Mouse (Mus musculus) embryonic facial prominence, embryonic 15.5 days (tissue): ENCODE results near the gene Cyp1a2. TPM values are rescaled to one million over a fixed set of nuclear protein-coding genes. Genes with fewer than 3 reads are reported as not detected.
A peak's percentile ranks its signal among the peaks of the same experiment; 100 is the strongest.

Experiments used
- ATAC-seq: fragments of 200-750 bp; cut with Nextera tagmentation; 2 replicates; pipeline ENCODE4 v1.8.0; 2017; ENCODE audit warnings: low read depth, moderate TSS enrichment; ENCODE audit not compliant: insufficient number of reproducible peaks, low FRiP score, low TSS enrichment
- H3K27ac ChIP-seq: fragments of 300-500 bp; sonication (generic); replicated peaks from 2 replicates; pipeline ENCODE4 v1.5.1; 2015; ENCODE audit warnings: mild to moderate bottlenecking, inconsistent platforms
- H3K27me3 ChIP-seq: fragments of 300-500 bp; sonication (generic); 2 replicates; pipeline ENCODE4 v1.6.1; 2015; ENCODE audit warnings: inconsistent platforms
- H3K36me3 ChIP-seq: fragments of 300-500 bp; sonication (generic); 2 replicates; pipeline ENCODE4 v1.6.1; 2015; ENCODE audit warnings: mild to moderate bottlenecking, inconsistent platforms
- H3K4me1 ChIP-seq: fragments of 300-500 bp; sonication (generic); 2 replicates; pipeline ENCODE4 v1.6.1; 2015; ENCODE audit warnings: inconsistent platforms
- H3K4me2 ChIP-seq: fragments of 300-500 bp; sonication (generic); replicated peaks from 2 replicates; pipeline ENCODE4 v1.6.1; 2015; ENCODE audit warnings: mild to moderate bottlenecking, inconsistent platforms
- H3K4me3 ChIP-seq: fragments of 300-500 bp; sonication (generic); replicated peaks from 2 replicates; pipeline ENCODE4 v1.5.1; 2015; ENCODE audit warnings: mild to moderate bottlenecking, inconsistent platforms
- H3K9ac ChIP-seq: fragments of 300-500 bp; sonication (generic); 2 replicates; pipeline ENCODE4 v1.6.1; 2015; ENCODE audit warnings: inconsistent platforms
- H3K9me3 ChIP-seq: fragments of 300-500 bp; sonication (generic); replicated peaks from 2 replicates; pipeline ENCODE4 v1.6.1; 2016; ENCODE audit warnings: inconsistent platforms
- WGBS: fragments of 180-500 bp; shearing (Covaris S2); methylation state at CpG from one replicate; pipeline ENCODE4 v1.1.7; 2015; 5-methylcytosine and 5-hydroxymethylcytosine counted together
- polyA plus RNA-seq: library from polyadenylated mRNA; unstranded; fragments of >200 nt; fragmentation: Nextera tagmentation; extraction: Ambion mirVana; gene quantifications from 2 replicates; pipeline ENCODE4 v1.2.1, GENCODE M21; 2015

Cyp1a2 gene
- polyA plus RNA-seq, 1 experiment from 2014 or later = not detected

DNA sequence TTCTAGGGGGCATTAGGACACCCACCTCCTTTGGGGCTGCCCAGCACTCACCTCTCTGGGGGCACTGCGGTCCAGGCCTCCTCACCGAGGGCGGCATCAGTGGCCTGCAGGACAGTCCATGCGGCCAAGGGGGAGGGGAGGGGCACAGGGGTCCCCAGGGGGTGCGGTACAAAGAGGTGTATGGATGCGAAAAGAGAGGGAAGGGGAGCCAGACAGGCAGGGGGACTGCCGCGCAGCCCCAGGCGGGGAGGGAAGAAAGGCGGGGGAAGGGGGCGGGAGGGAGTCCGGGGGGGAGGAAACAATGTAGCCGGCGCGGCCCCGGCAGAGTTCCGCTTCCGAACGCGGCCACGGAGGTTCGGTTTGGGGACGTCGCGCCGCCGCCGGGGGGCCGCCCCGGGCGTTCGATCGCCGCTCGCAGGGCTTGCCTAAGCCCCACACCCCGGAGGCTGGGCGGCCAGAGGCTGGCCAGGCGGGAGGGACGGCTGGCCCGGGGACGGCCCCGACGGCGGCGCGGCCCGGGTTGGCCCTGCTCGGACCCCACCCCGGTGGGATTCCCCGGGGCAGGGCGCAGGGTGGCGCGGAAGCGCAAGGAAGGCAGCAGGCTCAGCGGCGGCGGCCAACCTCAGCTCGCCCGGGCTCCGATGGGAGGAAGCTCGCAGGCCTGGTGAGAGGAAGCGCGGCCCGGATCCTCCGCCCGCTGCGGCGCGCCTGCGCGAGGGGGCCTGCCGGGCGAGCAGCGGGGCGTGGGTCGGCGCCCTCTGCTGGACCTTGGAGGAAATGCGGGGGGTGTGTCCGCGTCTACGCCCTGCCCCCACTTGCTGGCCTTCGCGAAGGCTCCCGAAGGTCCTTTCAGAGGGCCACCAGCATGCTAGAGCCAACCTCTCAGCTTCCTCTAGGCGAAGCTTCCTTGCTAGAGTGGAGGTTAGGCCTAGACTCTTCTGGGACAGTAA, 38.3 kb downstream of the Cyp1a2 start:
- ATAC-seq = peak; percentile 87
- Histone ChIP-seq H3K4me3 (peak overlapping the region; percentile 89), H3K36me3 (0 out of 2 replicates have a peak, but pooled peaks cover 5% of the 10 kb centered on the region), H3K4me2 (peak overlapping the region; percentile 64), H3K4me1 (peaks cover 52% of the 10 kb centered on the region), H3K27ac (peak overlapping the region; percentile 94), H3K27me3 (no peaks in the 10 kb centered on the region), H3K9ac (peak overlapping the region; percentile 100), H3K9me3 (no peaks in the 10 kb centered on the region)
- under 1% methylated on average over 81 of the region's 85 CpGs for WGBS

DNA sequence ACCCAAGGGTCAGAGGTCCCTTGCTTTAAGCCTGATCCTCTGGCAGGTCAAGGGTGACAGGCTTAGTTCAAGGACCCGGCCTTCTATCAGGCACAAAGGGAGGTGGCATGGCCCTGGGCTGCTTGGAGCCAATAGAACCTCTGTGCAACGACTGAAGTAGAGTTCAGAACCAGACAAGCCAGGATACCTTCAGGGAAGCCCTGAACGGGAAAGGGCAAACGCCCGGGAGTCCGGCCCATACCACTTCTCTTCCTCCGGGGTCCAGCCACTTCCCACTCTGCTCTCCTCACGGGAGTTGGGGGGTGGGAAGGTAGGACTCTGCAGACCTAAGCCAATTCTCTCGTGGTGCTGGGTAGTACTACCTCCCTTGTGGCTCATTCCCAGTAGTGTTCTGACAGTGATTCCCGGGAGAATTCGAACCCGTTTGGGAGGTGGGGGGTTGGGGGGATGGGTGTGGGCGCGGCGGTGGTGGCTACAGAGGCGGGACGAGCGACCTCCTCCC, 39.0 kb downstream of the Cyp1a2 start:
- peak overlapping the region; percentile 94 for H3K27ac ChIP-seq
- H3K9ac ChIP-seq = peak overlapping the region; percentile 100
- no peaks in the 10 kb centered on the region for H3K27me3 ChIP-seq
- ATAC-seq = no peak
- peaks cover 59% of the 10 kb centered on the region for H3K4me1 ChIP-seq
- 0 out of 2 replicates have a peak, but pooled peaks cover 5% of the 10 kb centered on the region for H3K36me3 ChIP-seq
- no peaks in the 10 kb centered on the region for H3K9me3 ChIP-seq
- WGBS = under 1% methylated on average over 18 of the region's 18 CpGs
- H3K4me3 ChIP-seq = peak overlapping the region; percentile 89
- H3K4me2 ChIP-seq = peak overlapping the region; percentile 64

DNA sequence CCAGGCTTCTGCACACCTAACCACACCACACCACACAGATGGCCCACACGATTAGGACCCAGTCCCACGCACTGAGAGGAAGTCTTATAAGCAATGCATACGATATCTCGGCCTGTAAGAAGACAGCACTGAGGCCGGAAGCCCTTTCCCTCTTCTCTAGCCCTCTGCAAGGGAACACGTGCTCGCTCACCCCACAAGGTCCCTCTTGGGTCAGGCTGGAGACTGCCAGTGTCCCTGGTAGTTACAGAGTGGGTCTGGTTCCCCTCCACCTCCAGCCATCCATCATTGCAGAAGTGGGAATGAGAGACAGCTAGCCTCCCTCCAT, 39.7 kb downstream of the Cyp1a2 start:
- no peak for ATAC-seq
- Histone ChIP-seq H3K36me3 (0 out of 2 replicates have a peak, but pooled peaks cover 5% of the 10 kb centered on the region), H3K27me3 (no peaks in the 10 kb centered on the region), H3K27ac (no peak overlapping the region; the same call in 1 of the 2 replicates), H3K4me1 (peaks cover 66% of the 10 kb centered on the region), H3K4me2 (peak overlapping the region; percentile 64), H3K9me3 (no peaks in the 10 kb centered on the region), H3K4me3 (peak overlapping the region; percentile 89), H3K9ac (peak overlapping the region; percentile 21; the same call in 1 of the 2 replicates)
- 36% methylated on average over 7 of the region's 7 CpGs for WGBS

DNA sequence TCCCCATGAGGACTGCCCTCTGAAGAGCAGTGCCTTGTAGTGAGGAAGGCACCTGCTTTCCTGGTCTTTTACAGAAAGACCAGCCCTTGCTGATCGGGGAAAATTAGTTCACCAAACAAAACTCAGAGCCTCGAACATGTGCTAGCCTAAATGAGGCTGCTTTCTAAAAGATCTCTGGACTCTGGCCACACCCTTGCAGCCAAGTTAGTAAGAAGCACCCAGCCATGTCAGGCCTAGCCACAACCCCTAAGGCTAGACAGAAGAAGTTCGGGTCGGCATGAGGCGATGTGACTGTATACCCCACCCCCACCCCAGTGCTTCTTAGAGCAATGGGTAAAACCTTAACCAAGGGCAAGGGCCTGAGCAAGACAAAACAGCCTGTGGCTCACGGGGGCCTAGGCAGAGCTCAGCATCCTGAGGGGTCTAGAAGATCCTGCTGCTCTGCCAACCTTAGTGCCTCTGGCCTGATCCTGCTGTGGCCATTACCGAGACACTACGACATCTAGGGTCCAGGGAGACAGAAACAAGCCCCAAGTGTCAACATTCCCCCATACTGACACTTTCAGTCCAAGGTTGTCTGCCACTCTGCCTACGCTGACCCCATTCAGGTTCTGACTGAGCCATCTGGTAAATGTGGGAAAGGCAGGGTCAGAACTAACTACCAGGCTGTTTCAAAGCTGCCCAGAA, 40.2 kb downstream of the Cyp1a2 start:
- no peak for ATAC-seq
- H3K27ac ChIP-seq = no peak overlapping the region; the same call in 1 of the 2 replicates

DNA sequence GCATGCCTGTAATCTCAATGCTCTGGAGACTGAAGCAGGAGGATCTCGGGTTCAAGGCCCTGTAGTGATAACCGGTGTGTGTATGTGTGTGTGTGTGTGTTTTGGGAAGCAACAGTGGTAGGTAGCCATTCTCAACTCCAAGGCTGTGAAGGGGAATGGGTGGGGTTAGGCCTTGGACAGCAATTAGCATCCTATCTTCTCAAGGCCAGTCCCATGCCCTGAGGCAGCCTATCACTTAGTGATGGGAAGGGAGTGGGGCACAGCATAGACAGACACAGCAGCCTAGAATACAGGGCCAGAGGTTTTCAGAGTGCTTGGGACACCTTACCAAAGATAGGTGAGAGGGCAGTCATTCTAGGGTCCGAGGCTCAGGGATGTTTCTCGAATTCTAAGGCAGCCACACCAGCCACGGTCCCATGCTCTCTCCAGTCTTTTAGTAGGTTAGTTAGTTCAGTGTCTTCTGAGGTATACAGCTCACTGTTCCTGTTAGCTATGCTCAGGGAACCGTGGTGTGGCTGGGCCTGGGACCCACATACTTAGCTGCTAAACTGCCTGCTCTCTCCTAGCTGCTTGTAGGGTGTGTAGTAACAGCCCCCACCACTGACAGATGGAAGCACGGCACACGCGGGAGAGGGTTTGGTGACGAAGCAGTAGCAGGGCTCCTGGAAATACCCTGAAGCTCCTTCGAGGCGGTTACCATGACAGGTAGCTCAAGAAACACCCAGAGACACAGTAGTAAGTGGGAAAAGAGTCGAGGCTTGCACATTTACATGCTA, 41.5 kb downstream of the Cyp1a2 start:
- no peak overlapping the region; the same call in 1 of the 2 replicates for H3K4me2 ChIP-seq
- no peaks in the 10 kb centered on the region for H3K9me3 ChIP-seq
- no peaks in the 10 kb centered on the region for H3K27me3 ChIP-seq
- H3K36me3 ChIP-seq = 0 out of 2 replicates have a peak, but pooled peaks cover 8% of the 10 kb centered on the region
- H3K4me1 ChIP-seq = peaks cover 83% of the 10 kb centered on the region
- H3K9ac ChIP-seq = no peak overlapping the region
- 76% methylated on average over 13 of the region's 13 CpGs for WGBS
- peak overlapping the region; percentile 92 for H3K27ac ChIP-seq
- no peak overlapping the region for H3K4me3 ChIP-seq
- no peak for ATAC-seq

More for the DNA sequence above, 40.2 kb downstream of the Cyp1a2 start:
- Histone ChIP-seq H3K4me1 (peaks cover 71% of the 10 kb centered on the region), H3K4me2 (peak overlapping the region; percentile 64), H3K9ac (peak overlapping the region; percentile 21; the same call in 1 of the 2 replicates), H3K27me3 (no peaks in the 10 kb centered on the region), H3K4me3 (peak overlapping the region; percentile 89), H3K9me3 (no peaks in the 10 kb centered on the region), H3K36me3 (0 out of 2 replicates have a peak, but pooled peaks cover 5% of the 10 kb centered on the region)
- WGBS = 52% methylated on average over 9 of the region's 9 CpGs

DNA sequence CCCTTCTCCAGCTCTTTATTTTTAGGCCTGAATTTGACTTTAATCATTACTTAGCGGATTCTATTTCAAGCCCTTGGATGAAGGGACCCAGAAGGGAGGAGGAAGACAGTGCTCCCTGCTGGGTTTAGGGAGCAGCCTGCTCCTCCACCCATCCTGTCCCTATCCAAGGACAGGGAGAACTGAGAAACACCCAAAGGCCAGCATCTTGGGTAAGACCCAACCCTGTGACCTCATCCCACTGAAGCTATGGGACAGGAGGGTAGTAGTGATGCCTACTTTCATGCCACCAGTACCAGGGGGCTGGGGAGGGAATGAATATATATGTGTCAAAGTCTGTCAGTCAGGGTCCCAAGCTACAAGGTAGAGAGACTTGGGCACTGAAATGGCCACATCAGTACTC, 42.5 kb downstream of the Cyp1a2 start:
- Histone ChIP-seq H3K9me3 (no peaks in the 10 kb centered on the region), H3K27ac (peak overlapping the region; percentile 92), H3K9ac (0 out of 2 replicates have a peak overlapping the region, but pooled peaks have one; percentile 6), H3K4me3 (no peak overlapping the region), H3K36me3 (0 out of 2 replicates have a peak, but pooled peaks cover 8% of the 10 kb centered on the region), H3K27me3 (no peaks in the 10 kb centered on the region), H3K4me1 (peaks cover 80% of the 10 kb centered on the region), H3K4me2 (peak overlapping the region; percentile 47)
- WGBS = 69% methylated on average over 1 of the region's 1 CpGs
- ATAC-seq = no peak

DNA sequence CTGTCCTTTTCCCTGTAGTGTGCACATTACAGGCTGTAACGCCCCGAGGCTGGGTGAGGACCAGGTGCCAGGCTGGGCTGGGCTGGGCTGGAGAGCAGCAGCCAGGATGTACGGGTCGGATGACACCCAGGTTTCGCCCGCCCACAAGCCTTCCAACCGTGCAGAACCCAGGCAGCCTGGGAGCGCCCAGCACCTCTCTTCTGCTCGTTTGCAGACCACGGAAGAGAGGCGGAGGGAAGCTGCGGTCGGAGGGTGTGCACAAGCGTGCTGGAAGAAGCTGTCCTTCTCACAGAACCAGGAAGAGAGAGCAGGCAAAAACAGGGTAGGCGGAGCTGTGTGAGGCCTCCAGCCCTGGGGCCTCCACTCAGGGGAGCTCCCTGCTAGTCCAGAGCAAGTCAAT, 43.1 kb downstream of the Cyp1a2 start:
- H3K9me3 ChIP-seq = no peaks in the 10 kb centered on the region
- H3K27ac ChIP-seq = peak overlapping the region; percentile 92
- peak overlapping the region; percentile 24 for H3K4me3 ChIP-seq
- ATAC-seq = peak; percentile 61
- no peaks in the 10 kb centered on the region for H3K27me3 ChIP-seq
- peak overlapping the region; percentile 47 for H3K4me2 ChIP-seq
- 0 out of 2 replicates have a peak, but pooled peaks cover 8% of the 10 kb centered on the region for H3K36me3 ChIP-seq
- H3K9ac ChIP-seq = no peak overlapping the region
- 5% methylated on average over 15 of the region's 15 CpGs for WGBS
- H3K4me1 ChIP-seq = peaks cover 77% of the 10 kb centered on the region

GRCm38 (mm10) chr9:57639661-57640328, 43.7 kb downstream of the Cyp1a2 start:
- no peak overlapping the region for H3K9ac ChIP-seq
- WGBS = 45% methylated on average over 5 of the region's 5 CpGs
- no peaks in the 10 kb centered on the region for H3K27me3 ChIP-seq
- peaks cover 77% of the 10 kb centered on the region for H3K4me1 ChIP-seq
- H3K4me3 ChIP-seq = peak overlapping the region; percentile 24
- H3K4me2 ChIP-seq = peak overlapping the region; percentile 47
- 0 out of 2 replicates have a peak, but pooled peaks cover 8% of the 10 kb centered on the region for H3K36me3 ChIP-seq
- no peak for ATAC-seq
- H3K27ac ChIP-seq = peak overlapping the region; percentile 92
- no peaks in the 10 kb centered on the region for H3K9me3 ChIP-seq

DNA sequence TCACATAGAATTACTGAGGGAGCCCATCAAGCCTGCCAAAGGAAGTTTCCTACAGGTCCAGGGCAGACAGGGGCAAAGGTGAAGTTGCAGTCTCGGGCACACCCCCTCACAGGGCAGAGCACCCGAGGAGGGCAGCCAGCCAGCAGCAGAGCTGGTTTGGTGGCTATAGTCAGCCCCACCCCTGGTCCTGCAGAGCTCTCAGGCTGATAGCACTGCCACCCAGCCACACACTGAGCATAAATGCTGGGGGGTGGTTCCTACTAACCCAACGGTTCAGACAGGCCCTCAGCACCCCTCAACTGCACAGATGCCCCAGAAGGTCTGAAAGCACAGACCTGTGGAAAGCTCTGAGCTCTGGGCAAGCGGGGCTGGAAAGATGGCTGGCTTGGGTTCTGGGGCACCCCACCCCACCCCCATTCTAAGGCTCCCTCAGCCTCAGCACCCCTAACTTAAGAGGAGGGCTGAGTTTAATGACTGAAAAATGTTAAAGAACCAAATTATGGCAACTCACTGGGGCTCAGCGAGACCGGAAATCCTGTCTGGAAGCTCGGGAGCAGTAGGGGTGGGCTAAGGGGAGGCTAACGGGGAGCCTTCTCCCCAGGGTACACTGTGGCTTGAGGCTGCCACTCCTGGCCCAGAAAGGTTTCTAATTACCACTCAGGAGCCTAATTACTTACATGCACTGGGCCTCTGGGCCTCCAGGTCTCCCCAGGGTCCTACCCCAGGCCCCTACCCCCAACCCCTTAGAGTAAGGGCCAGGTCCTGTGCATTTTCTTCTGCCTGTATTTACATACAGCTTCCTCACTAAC, 44.6 kb downstream of the Cyp1a2 start:
- ATAC-seq = 0 out of 2 replicates have a peak, but pooled peaks have one; percentile 11
- 0 out of 2 replicates have a peak, but pooled peaks cover 8% of the 10 kb centered on the region for H3K36me3 ChIP-seq
- H3K9ac ChIP-seq = no peak overlapping the region; the same call in 1 of the 2 replicates
- peak overlapping the region; percentile 92 for H3K27ac ChIP-seq
- no peak overlapping the region for H3K4me3 ChIP-seq
- 17% methylated on average over 8 of the region's 8 CpGs for WGBS
- no peaks in the 10 kb centered on the region for H3K9me3 ChIP-seq
- peaks cover 77% of the 10 kb centered on the region for H3K4me1 ChIP-seq
- peak overlapping the region; percentile 29 for H3K4me2 ChIP-seq
- H3K27me3 ChIP-seq = no peaks in the 10 kb centered on the region
